Mouse (Mus musculus) ES-Bruce4 (cell line): Measurements from ENCODE around the gene B4galnt2.

Source experiments
- CTCF ChIP-seq: IDR thresholded peaks from one replicate; pipeline ENCODE4 v1.8.1; 2011; ENCODE audit warnings: low read depth, low read length
- POLR2A ChIP-seq: IDR thresholded peaks from one replicate; pipeline ENCODE4 v1.8.1; 2011; ENCODE audit warnings: low read length; ENCODE audit not compliant: insufficient read depth

GRCm38 (mm10) chr11:95907805-95908524 is 6.7 kb downstream of the B4galnt2 start:
- TF ChIP-seq POLR2A (no peak), CTCF (no peak)
